Mouse (Mus musculus): ENCODE measurements around the gene Hist2h2be.
"Not testable (repeated sequence)": the region's sequence is repeated elsewhere in the genome, so short reads cannot be mapped to it uniquely, and the experiment has no call there.

Gene Hist2h2be

GRCm38 (mm10) chr3:96255926-96256593, 35.1 kb downstream of the Hist2h2be start:
- in situ Hi-C loops (cut with MboI, MseI): no loop called here

GRCm38 (mm10) chr3:96257190-96257589, 36.3 kb downstream of the Hist2h2be start:
- in situ Hi-C loops (cut with MboI, MseI): no loop called here

GRCm38 (mm10) chr3:96260220-96260619, 39.3 kb downstream of the Hist2h2be start:
- in situ Hi-C loops (cut with MboI, MseI): no loop called here

GRCm38 (mm10) chr3:96261623-96262022, 40.7 kb downstream of the Hist2h2be start:
- in situ Hi-C loops (cut with MboI, MseI): no loop called here

GRCm38 (mm10) chr3:96262216-96262875, 41.4 kb downstream of the Hist2h2be start:
- in situ Hi-C loops (cut with MboI, MseI): no loop called here

GRCm38 (mm10) chr3:96262979-96263550, 42.1 kb downstream of the Hist2h2be start, which contains the start of gene Hist2h4:
TSS of gene Hist2h4 (minus strand) at chr3:96263311.
- in situ Hi-C loops (cut with MboI, MseI): no loop called here

GRCm38 (mm10) chr3:96263558-96264403, 42.9 kb downstream of the Hist2h2be start:
- in situ Hi-C loops (cut with MboI, MseI): no loop called here

GRCm38 (mm10) chr3:96264404-96264949, 43.6 kb downstream of the Hist2h2be start:
- in situ Hi-C loops (cut with MboI, MseI): no loop called here

GRCm38 (mm10) chr3:96266132-96266710, 45.3 kb downstream of the Hist2h2be start:
- in situ Hi-C loops (cut with MboI, MseI): no loop called here

GRCm38 (mm10) chr3:96267541-96267940, 46.6 kb downstream of the Hist2h2be start:
- in situ Hi-C loops (cut with MboI, MseI): no loop called here

- in situ Hi-C loops (cut with MboI, MseI): no loop called here
Measured at GRCm38 (mm10) chr3:96268051-96268775, 47.3 kb downstream of the Hist2h2be start, which contains the start of gene Hist2h3b. TSS of gene Hist2h3b (plus strand) at chr3:96268654.

- in situ Hi-C loops (cut with MboI, MseI): not testable (repeated sequence)
Measured at GRCm38 (mm10) chr3:96268776-96269378, 48.0 kb downstream of the Hist2h2be start.

GRCm38 (mm10) chr3:96269511-96270474, 48.9 kb downstream of the Hist2h2be start, which contains the start of gene Hist2h2bb:
TSS of gene Hist2h2bb (plus strand) at chr3:96269752.
- in situ Hi-C loops (cut with MboI, MseI): no loop called here
